Mouse (Mus musculus) cortical plate, adult 2 months (tissue): ENCODE data around the gene Farsa. TPM values are rescaled to one million over a fixed set of nuclear protein-coding genes. Genes with fewer than 3 reads are reported as not detected.

ENCODE experiments used
- H3K27ac ChIP-seq: fragments of 200-500 bp; 2 replicates; pipeline ENCODE4 v1.5.1; 2012; ENCODE audit warnings: low read length, control low read depth, inconsistent platforms; ENCODE audit not compliant: insufficient read depth
- H3K4me1 ChIP-seq: fragments of 200-500 bp; 2 replicates; pipeline ENCODE4 v1.6.1; 2011; ENCODE audit warnings: low read length; ENCODE audit not compliant: control insufficient read depth, insufficient read depth
- H3K4me3 ChIP-seq: fragments of 200-500 bp; 2 replicates; pipeline ENCODE4 v1.5.1; 2011; ENCODE audit warnings: mild to moderate bottlenecking, low read length, control low read depth; ENCODE audit not compliant: insufficient read depth
- CTCF ChIP-seq: fragments of 200-500 bp; IDR thresholded peaks from 2 replicates; pipeline ENCODE4 v1.5.1; 2011; ENCODE audit warnings: mild to moderate bottlenecking, control low read depth, low read length; ENCODE audit not compliant: insufficient read depth; ENCODE audit errors: extremely low read depth
- POLR2A ChIP-seq: fragments of 200-500 bp; IDR thresholded peaks from 2 replicates; pipeline ENCODE4 v1.6.1; 2011; ENCODE audit warnings: mild to moderate bottlenecking, low read length, control low read depth; ENCODE audit not compliant: insufficient read depth; ENCODE audit errors: extremely low read depth
- polyA plus RNA-seq: library from polyadenylated mRNA; depleted of rRNA; stranded (reverse); fragments of >200 nt; gene quantifications from 2 replicates; pipeline ENCODE4 v1.2.3, GENCODE M21; 2012

Farsa gene
- polyA plus RNA-seq, 1 experiment = 58.7 TPM

- TF ChIP-seq POLR2A = no peak
- TF ChIP-seq CTCF = no peak
- Histone ChIP-seq H3K4me3 (no peak overlapping the region; the same call in 1 of the 2 replicates), H3K4me1 (no peaks in the 10 kb centered on the region), H3K27ac (no peak overlapping the region)
Observed at GRCm38 (mm10) chr8:84844397-84845070, 12.3 kb upstream of the Farsa start.

GRCm38 (mm10) chr8:84845355-84846093 is 11.3 kb upstream of the Farsa start:
- no peak for TF ChIP-seq POLR2A
- TF ChIP-seq CTCF = 0 out of 2 replicates have a peak, but pooled peaks have one; percentile 16
- H3K4me1 ChIP-seq = no peaks in the 10 kb centered on the region
- H3K4me3 ChIP-seq = peak overlapping the region; percentile 86
- H3K27ac ChIP-seq = 0 out of 2 replicates have a peak overlapping the region, but pooled peaks have one; percentile 13

DNA sequence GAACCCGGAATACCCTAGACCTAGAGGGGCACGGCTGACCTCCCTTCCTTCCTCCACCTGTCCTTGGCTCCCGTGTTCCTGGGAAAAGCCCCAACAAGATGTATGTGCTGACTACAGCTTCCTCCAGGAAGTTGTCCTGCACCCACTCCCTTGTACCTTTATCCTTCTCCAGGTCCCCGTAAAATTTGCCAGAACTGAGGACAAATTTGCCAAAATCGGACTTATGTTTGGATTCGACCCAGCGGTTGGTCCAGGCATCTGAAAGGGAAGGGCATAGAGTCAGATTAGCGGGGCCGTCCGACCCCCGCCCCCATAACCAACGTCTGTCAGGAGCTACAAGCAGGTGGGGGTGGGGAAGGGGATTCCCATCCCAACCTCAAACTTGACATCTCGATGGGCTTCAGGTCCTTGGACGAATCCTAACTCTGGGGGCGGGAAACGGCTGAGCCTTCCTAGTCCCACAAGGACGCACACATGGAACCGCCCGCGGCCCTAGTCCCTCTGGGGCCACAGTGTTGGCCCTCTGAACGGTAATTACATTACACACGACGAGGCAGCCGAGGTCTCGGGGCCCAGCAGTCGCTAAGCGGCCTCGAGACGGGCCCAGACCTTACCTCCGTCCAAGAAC is 10.6 kb upstream of the Farsa start:
- TF ChIP-seq POLR2A = no peak
- no peak for TF ChIP-seq CTCF
- Histone ChIP-seq H3K27ac (peak overlapping the region; percentile 13), H3K4me3 (peak overlapping the region; percentile 86)

GRCm38 (mm10) chr8:84846722-84847572 is 9.8 kb upstream of the Farsa start, which contains the start of gene Calr:
Gene Calr (minus strand): TSS chr8:84846934.
- peak within 1 kb of the TSS; percentile 86 for H3K4me3 ChIP-seq
- TF ChIP-seq CTCF (no peak), POLR2A (peak; percentile 99)
- H3K4me1 ChIP-seq = no peaks in the 10 kb centered on the region
- H3K27ac ChIP-seq = peak within 1 kb of the TSS; percentile 13

More for the DNA sequence above, 10.6 kb upstream of the Farsa start:
- no peaks in the 10 kb centered on the region for H3K4me1 ChIP-seq

DNA sequence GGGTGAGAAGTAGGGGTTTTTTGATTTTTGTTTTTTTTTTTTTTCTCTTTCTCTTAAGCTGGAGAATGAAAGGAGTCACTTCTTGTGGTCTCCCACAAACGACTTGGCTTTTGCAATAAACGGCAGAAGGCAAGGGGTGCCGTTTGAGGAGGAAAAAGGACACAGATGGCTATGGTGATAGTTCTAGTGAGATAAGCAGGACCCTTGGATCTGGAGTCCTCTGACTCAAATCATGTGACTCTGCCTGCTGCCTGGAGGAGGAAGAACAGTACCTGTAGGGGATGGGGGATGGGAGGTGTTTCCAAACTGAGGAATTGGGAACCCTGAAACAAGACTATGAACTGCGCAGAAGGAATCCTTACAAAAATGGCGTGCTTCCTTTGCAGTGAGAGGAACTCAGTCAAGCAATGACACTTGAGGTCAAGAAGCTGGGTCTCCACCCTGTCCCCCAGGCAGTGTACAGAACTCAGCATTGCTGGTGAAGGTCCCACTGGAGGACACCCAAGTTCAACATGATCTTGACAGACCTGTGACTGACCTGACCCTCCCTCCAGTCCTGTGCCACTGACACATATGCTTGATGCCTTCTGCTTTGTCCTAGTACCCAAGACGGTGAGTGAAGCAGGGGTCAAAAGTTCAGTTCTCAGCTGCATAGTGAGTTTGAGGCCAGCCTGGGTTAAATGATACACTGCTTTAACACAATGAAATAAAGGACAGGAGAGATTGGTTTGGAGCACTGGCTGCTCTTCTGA is 8.9 kb upstream of the Farsa start:
- TF ChIP-seq POLR2A = no peak
- no peak for TF ChIP-seq CTCF
- Histone ChIP-seq H3K4me3 (peak overlapping the region; percentile 86; the same call in 1 of the 2 replicates), H3K4me1 (no peaks in the 10 kb centered on the region), H3K27ac (no peak overlapping the region)

GRCm38 (mm10) chr8:84856434-84856833 is 355 bp upstream of the Farsa start:
- Histone ChIP-seq H3K27ac (no peak overlapping the region), H3K4me3 (peak overlapping the region; percentile 79; the same call in 1 of the 2 replicates), H3K4me1 (peaks cover 4% of the 10 kb centered on the region)
- TF ChIP-seq CTCF (no peak), POLR2A (no peak)

DNA sequence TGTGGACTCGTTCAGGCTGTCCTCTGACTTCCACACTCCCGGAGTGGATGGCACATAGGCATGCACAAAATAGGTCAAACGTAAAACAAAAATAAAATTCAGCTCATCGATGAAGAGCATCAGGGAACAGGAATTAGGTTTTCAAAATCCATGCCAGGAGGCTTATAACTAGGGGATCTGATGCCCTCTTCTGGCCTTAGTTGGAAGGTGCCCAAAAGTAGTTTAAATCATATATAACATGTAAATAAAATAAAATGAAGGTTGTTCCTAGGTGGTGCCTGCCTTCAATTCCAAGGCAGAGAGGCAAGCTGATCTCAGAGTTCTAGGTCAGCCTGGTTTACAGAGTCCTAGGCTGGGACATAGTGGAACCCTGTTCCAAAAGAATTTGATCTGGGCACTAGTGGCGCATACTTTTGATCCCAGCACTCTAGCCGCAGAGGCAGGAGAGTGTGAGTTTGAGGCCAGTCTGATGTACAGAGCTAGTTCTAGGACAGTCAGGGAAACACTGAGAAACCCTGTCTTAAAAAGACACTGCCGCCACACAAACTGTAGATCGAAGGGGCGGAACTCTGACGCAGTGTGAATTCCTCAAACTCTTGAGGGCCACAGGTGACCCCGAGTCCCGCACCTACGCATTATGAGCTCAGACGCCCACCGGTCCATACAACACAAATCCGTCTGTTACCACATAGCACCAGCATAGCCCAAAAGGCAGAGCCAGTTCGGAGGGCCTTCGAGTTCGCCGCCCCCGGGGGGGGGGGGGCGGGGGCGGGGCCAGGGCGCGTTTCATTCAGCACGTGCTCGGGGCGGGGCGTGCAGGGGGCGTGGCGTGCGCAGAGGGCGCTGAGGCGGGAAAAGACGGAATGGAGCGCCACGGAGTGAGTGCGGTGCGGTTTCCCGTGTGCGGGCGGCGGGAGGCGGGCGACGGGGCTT is 14.9 kb downstream of the Farsa start, which contains the start of gene Syce2:
Syce2 (plus strand) TSS at position 736 of the 933 bp plus-strand sequence.
- no peak within 1 kb of the TSS for H3K27ac ChIP-seq
- no peaks in the 10 kb centered on the region for H3K4me1 ChIP-seq
- TF ChIP-seq CTCF (no peak), POLR2A (no peak)
- H3K4me3 ChIP-seq = peak within 1 kb of the TSS; percentile 7; the same call in 1 of the 2 replicates
